Mouse (Mus musculus): ENCODE results near the gene Thsd7b. TPM values are rescaled to one million over a fixed set of nuclear protein-coding genes. Genes with fewer than 3 reads are reported as not detected.

Thsd7b gene
- polyA plus RNA-seq, 1 experiment: 0.19 TPM

DNA sequence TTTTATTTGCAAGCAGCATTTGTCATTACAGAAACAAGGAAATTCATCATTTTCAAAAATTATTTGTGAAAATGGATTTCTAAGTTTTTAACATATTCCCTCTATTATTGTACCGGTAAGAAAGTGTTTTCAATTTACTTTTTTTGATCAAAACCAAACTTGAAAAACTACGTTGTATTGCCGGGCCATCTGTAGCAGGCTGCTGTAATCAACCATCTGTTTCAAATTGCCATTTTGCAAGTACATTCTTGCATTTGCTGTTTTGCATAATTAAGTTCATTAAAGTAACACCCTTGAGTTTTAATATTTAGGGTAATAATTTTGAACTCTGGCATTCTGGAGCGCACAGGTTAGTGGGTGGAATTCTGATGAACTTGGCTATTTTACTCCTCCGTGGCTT lies 246.6 kb downstream of the Thsd7b start:
- DNase-seq (ENCODE audit: low spot score): no peak

- DNase-seq (ENCODE audit: low spot score): no peak
Measured at GRCm38 (mm10) chr1:129526967-129527366, 253.9 kb downstream of the Thsd7b start.

DNA sequence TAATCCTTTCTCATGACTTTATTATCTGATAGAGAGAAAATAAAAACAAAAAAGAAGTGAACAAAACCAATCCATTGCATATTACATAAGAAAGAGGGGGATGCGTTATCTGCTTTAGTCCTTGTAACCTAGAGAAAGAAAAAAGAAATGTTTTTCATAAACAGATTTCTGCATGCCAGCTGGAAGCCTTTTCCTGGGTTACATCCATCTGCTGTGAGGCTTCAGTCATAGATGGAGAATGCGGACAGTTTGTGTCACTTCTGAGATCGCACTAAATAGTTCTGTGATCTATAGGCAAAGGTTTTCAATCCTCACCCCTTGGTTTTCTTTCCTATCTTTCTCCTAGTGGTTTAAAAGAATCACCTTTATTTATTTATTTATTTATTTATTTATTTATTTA lies 259.1 kb downstream of the Thsd7b start:
- DNase-seq (ENCODE audit: low spot score): no peak

DNA sequence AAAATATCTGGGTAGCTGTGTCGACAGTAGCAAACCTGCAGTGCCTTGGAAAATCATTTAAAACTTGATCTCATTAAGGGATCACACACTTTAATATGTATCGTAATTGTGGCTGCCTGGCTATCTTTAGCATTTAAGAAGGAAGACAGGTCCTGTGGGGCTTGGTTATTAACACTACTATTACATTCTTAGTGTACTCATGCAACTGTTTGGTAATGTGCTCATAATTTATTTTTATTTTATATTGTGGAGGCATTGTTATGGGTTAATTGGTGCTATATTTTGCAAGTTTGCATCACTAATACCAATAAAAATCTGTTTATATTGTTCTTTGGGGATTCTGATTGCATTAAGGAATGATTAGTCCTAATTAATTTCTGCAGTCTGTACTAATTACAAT lies 265.4 kb downstream of the Thsd7b start:
- DNase-seq (ENCODE audit: low spot score): no peak

DNA sequence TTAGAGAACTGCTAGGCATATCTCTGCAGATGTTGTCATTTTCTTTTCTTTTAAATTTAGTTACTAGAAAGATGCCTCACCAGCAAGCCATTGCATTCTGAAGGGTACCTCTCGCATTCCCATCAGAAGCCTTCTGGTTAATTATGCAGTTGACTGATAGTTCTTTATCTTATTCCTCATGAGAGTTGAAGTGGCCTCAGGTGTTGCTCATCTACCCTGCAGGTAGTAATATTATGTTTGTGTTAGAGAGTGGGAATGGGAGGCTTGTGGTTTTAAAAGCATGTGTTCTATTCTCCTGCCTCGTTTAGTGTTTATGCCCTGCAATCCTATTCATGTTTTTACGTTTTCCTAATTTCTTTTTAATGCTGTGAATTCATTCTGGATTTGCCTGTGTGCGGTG lies 265.9 kb downstream of the Thsd7b start:
- DNase-seq (ENCODE audit: low spot score): no peak

GRCm38 (mm10) chr1:129540751-129541150 lies 267.6 kb downstream of the Thsd7b start:
- no peak for DNase-seq (ENCODE audit: low spot score)

DNA sequence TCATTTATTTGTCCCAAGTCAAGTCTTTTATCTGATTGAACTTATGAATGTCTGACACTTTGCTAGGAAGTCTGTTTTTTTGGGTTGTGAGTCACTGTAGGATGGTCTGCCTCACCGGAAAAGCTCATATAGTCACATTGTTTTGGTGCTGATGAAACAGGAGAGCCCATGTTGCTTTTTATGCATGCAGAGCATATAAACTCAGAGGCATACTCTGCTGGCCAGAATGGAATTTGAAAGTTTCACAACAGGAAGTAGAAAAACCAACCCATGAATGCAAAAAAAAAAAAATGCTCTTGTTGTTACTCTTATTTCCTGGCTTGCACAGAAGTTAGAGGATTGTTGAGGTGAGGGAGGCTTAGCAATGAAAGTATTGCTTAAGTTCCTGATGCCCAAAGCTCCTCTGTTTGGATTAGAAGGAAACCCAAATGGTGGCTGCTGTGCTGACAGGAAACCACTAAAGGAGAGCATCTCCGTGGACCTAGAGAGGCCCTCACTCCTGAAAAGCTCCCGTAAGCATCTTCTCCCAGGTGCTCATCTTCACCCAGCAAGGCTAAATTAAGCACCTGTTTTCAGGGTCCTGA lies 269.6 kb downstream of the Thsd7b start:
- DNase-seq (ENCODE audit: low spot score): no peak

DNA sequence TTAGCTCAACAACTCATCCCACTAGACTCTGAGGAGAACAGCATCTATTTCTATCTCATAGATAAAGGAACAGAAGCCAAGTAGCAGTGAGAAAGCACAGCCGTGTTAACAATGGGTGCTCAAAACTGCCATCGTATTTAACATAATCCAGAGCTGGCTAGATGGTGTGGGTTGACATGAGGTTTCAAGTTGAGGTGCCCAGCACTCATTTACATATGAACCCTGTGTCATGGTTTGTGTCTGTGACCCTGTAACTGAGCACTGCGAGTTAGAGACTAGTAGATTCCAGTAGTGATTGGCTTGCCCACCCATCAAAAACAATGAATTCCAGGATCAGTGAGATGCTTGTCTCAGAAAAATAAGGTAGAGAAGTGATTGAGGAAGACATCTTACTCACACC lies 270.1 kb downstream of the Thsd7b start:
- no peak for DNase-seq (ENCODE audit: low spot score)

DNA sequence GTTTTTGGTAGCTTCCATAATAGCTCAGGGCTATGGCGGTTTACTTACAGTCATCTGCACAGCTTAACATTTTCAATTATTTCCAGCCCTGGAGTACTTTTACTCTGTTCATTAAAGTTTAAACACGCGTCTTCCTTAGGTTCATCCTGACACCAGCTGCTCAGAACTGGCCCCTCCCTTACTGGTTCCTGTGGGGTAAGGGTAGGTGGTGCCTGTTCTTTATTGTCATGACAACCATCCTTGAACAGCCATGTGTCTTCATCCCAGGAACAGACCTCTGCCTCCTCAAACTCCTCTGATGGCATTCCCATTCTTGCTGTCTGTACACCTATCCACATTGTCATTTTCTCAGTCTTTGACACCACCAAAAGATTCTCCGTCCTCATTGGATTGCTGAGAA lies 285.0 kb downstream of the Thsd7b start:
- DNase-seq (ENCODE audit: low spot score): no peak

DNA sequence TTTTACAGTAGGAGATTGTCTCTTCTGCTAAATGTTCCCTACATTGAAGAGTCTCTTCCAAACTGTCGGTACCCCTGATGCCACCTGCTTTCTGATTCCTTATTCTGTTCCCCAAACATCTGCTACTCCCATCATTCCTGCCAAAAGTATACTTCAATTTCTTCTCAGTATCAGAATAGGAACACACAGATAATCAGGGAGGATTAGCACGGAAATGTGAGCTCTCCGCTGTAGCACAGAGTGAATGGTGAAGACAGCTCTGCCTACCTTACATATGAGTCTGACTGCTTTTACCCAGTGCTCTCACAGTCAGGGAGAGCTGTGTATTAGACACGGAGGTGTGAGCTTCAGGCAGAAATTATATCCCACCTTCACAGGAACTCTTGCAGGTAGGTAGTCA lies 286.0 kb downstream of the Thsd7b start:
- no peak for DNase-seq (ENCODE audit: low spot score)

DNA sequence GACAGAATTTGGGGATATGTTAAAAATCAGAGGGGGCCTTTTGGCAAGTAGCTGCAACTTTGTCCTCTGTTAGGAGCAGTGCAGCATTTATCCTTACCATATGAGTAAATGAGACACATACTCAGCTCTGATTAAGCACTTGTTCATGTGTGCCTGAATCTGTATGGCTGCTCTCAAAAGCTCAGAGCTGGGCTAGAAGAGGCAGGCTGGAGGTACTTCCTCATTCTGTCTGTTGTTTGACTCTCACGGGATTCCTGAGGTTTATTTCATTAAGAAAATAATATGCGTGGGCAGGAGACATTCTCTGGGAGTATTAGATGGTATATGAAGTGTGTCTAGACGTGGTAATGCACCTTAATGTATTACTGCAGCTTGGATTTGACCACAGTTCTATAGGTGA lies 286.7 kb downstream of the Thsd7b start:
- DNase-seq (ENCODE audit: low spot score): no peak

GRCm38 (mm10) chr1:129562707-129563106 lies 289.6 kb downstream of the Thsd7b start:
- DNase-seq (ENCODE audit: low spot score): no peak

- DNase-seq (ENCODE audit: low spot score): no peak
Measured at GRCm38 (mm10) chr1:129570522-129570921, 297.4 kb downstream of the Thsd7b start.

- no peak for DNase-seq (ENCODE audit: low spot score)
Measured at GRCm38 (mm10) chr1:129579955-129580354, 306.9 kb downstream of the Thsd7b start.

GRCm38 (mm10) chr1:129586635-129587034 lies 313.5 kb downstream of the Thsd7b start:
- no peak for DNase-seq (ENCODE audit: low spot score)

GRCm38 (mm10) chr1:129589366-129590002 lies 316.4 kb downstream of the Thsd7b start:
- no peak for DNase-seq (ENCODE audit: low spot score)

DNA sequence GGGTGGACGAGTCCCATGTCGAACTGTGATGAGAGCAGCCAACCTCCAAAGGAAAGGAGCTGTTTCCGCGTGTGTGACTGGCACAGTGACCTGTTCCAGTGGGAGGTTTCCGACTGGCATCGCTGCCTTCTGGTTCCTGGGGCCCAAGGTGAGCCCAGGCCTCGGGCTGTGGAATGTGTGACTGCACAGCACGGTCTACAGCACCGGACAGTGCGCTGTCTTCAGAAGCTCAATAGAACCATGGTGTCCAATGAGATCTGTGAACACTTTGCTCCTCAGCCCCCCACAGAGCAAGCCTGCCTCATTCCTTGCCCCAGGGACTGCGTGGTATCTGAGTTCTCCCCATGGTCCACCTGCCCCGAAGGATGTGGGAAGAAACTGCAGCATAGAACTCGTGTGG lies 322.3 kb downstream of the Thsd7b start:
- DNase-seq (ENCODE audit: low spot score): no peak

- DNase-seq (ENCODE audit: low spot score): no peak
Measured at GRCm38 (mm10) chr1:129600933-129601332, 327.8 kb downstream of the Thsd7b start.

DNA sequence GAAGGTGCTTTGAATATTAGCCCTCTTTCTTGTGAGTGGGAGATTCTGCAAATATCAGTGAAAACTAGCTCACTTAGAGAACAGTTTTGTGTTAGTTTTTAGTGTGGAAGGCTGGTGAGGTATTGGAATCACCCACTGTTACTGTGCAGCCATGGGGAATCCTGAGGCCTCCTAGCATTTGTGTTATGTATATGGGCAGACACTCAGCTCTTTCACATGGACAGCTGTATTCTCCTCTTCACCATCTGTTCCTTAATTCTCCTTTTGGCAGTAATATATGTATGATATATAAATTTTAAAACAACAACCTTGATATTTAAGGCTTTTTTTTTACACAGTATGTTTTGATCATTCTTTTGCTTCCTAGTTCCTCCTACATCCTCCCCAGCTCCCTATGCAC lies 329.2 kb downstream of the Thsd7b start:
- no peak for DNase-seq (ENCODE audit: low spot score)

GRCm38 (mm10) chr1:129608395-129608794 lies 335.3 kb downstream of the Thsd7b start:
- no peak for DNase-seq (ENCODE audit: low spot score)

DNA sequence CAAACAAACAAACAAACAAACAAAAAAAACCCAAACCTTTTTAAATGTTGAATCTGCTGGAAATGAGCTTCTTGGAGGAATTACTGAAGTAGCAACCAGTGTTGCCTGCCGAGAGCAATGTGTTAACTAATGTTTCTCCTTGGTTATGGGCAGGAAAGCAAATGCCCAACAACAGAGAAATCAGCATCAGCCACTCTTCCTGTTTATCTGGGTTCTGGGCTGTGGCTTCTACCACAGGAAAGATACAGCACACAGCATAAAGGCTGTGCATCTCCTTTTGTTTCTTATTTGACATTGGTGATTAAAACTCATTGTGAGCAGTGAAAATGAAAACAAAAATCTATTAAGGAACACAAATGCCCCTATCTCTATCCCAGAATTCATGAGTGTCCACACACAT lies 343.0 kb downstream of the Thsd7b start:
- no peak for DNase-seq (ENCODE audit: low spot score)

GRCm38 (mm10) chr1:129619440-129620301 lies 346.6 kb downstream of the Thsd7b start:
- DNase-seq (ENCODE audit: low spot score): no peak

DNA sequence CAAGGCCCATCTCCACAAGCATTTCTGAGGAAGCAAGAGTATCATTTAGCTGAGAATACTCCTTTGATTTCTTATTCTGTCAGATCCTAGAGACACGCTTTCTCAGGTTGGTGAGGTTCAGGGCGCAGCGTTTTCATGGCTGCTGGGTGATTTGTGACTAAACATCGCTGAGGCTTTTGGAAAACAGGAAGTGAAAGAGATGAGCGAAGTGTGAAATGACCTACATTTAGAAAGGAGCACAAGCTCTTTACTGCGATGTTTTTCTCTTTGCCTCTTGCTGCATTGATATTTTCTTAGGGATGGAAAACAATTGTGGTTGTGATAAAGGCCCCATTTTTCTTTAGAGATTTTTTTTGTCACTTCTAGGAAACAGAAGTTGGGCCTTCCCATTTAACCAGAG lies 351.4 kb downstream of the Thsd7b start:
- DNase-seq (ENCODE audit: low spot score): no peak

All from urinary bladder, adult 2 months (tissue).